Mouse (Mus musculus) monocyte, adult 5-6 weeks (primary cell): ENCODE data around the gene Izumo2. TPM values are rescaled to one million over a fixed set of nuclear protein-coding genes. Genes with fewer than 3 reads are reported as not detected.
"Not testable (repeated sequence)": the region's sequence is repeated elsewhere in the genome, so short reads cannot be mapped to it uniquely, and the experiment has no call there.

Experiments used
- ATAC-seq: fragments of 153-309, 156-312 bp; replicated peaks from 2 replicates; pipeline ENCODE4 v1.8.0; 2017; ENCODE audit warnings: mild to moderate bottlenecking; ENCODE audit not compliant: low TSS enrichment, insufficient number of reproducible peaks, severe bottlenecking, poor library complexity, low FRiP score
- total RNA-seq: library from RNA; stranded (forward); fragments of 200-1000, 200-491, 200-594 nt; gene quantifications from 3 replicates; pipeline ENCODE4 v1.2.3, GENCODE M21; 2017

Izumo2 gene
- total RNA-seq, 1 experiment from 2014 or later: not detected

DNA sequence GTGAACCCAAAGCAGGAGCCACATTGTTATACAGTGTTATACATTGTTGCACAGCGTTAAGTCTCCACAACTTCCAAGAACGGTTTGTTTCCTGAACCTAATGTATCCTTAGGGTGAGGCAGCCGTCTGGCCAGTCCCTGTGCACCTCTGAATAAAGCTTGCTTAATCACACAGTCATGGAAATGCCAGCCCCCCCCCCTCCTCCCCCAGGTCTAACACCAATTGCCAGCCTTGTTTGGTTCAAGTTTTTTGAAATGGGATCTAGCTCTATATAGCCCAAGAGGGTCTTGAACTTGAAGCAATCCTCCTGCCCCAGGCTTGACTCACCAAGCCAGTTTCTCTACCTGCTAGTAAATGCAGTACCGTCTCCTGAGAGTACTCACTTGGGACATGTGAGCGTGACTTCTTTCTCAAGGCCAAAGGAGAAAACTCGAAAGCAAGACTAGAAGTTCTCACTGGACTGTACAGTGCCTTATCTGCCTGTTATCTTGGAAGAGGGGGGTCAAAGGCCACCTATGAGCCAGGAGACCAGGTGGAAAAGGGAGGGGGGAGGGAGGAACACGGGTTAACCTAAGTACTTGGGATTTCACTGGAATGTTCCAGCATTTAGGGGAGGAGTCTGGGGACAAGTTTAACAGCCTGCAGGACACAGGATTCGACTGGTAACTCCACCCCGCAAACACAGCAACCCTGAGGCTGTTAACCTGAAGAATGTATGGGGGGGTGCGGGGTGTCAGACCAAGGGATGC, 14.9 kb upstream of the Izumo2 start:
- no peak for ATAC-seq

- ATAC-seq: no peak
Measured at GRCm38 (mm10) chr7:44695223-44695622, 13.3 kb upstream of the Izumo2 start.

DNA sequence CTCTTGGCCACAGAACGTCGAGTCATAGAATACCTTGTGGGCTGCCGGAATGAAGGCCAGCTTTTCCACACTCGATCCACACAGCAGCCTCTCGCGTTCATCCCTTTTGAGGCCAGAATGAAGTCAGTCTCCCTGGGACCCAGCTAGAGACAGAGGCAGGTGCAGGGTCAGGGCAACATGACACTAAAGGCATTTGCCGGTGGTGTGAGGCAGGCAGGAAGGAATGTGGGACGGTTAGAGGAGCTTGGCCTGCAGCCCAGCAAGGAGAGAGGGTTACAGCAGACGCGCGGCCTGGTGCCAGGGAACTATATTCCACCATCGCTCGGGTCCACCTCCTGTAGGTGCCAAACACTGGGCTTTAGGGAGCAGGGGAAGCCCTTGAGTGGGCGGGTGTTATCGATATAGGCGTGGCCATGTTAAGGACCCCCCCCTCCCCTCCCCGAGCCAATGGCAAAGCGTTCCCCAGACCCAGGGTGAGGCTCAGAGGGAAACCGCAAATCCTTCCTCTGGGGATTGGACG, 11.3 kb upstream of the Izumo2 start:
- no peak for ATAC-seq

- ATAC-seq: no peak
Measured at GRCm38 (mm10) chr7:44697980-44698379, 10.6 kb upstream of the Izumo2 start.

- peak; percentile 61; the same call in 1 of the 2 replicates for ATAC-seq
Measured at GRCm38 (mm10) chr7:44701921-44702320, 6.6 kb upstream of the Izumo2 start.

DNA sequence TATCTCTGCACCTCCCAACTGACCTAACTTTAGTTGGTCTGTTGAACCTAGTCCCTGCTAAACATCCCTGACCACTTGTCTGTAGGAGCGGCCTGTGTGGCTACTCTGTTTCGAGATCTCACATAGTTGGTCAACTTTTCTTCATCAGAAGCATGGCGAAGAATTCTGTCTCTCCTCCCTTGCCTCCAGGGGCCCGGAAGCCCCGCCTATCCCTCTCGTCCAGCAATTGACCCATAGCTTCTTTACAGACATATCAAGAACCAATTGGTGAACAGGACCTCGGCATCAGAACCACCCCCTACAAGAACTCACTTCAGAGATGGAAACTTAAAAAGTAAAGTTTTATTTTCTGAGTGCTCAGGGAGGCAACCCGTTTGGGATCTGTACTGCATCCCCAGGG, 5.6 kb upstream of the Izumo2 start:
- ATAC-seq: no peak

- ATAC-seq: no peak
Measured at GRCm38 (mm10) chr7:44704363-44704762, 4.2 kb upstream of the Izumo2 start.

- ATAC-seq: no peak
Measured at GRCm38 (mm10) chr7:44705086-44705485, 3.5 kb upstream of the Izumo2 start.

- no peak for ATAC-seq
Measured at GRCm38 (mm10) chr7:44706322-44706721, 2.2 kb upstream of the Izumo2 start.

- no peak for ATAC-seq
Measured at GRCm38 (mm10) chr7:44707169-44707675, 1.3 kb upstream of the Izumo2 start.

DNA sequence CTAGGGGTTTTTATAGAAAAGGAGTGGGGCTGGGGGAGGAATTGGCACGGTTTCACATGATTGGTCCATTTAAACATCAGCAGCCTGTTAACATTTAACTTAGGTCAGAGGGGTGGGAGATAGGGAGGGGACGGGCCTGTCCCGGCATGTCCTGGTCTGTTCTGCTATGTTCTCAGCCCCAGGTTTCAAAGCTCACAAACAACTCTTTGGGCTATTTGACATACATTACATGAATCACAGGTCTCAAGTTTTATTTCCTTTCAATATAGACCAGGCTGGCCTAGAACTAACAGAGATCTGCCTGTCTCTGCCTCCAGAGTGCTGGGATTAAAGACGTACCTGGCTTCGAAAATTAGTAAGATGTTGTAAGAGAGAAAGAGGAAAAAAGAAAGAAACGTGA, 449 bp upstream of the Izumo2 start:
- ATAC-seq: not testable (repeated sequence)

- ATAC-seq: no peak
Measured at GRCm38 (mm10) chr7:44709881-44710280, 1.3 kb downstream of the Izumo2 start.

DNA sequence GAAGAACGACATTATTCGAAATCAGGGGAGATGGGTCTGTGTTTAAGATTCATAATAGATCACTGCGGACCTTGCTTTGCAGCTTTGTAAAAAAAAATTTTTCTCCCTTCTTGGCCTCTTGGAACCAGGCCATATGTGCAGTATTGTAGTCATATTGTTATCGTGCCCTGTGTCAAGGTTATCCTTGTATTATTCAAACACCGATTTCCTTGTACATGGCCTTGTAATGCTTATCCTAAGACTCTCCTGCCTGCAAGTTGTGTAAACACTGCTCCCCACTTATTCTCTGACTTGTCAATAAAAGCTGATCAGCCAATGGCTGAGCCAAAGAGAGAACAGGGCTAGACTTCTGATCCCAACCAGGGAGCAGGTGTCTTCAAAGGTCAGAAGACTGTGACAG, 13.5 kb downstream of the Izumo2 start:
- ATAC-seq: no peak

- no peak for ATAC-seq
Measured at GRCm38 (mm10) chr7:44724316-44724715, 15.8 kb downstream of the Izumo2 start.

GRCm38 (mm10) chr7:44726343-44726742, 17.8 kb downstream of the Izumo2 start:
- no peak for ATAC-seq

GRCm38 (mm10) chr7:44727151-44727550, 18.6 kb downstream of the Izumo2 start:
- no peak for ATAC-seq

DNA sequence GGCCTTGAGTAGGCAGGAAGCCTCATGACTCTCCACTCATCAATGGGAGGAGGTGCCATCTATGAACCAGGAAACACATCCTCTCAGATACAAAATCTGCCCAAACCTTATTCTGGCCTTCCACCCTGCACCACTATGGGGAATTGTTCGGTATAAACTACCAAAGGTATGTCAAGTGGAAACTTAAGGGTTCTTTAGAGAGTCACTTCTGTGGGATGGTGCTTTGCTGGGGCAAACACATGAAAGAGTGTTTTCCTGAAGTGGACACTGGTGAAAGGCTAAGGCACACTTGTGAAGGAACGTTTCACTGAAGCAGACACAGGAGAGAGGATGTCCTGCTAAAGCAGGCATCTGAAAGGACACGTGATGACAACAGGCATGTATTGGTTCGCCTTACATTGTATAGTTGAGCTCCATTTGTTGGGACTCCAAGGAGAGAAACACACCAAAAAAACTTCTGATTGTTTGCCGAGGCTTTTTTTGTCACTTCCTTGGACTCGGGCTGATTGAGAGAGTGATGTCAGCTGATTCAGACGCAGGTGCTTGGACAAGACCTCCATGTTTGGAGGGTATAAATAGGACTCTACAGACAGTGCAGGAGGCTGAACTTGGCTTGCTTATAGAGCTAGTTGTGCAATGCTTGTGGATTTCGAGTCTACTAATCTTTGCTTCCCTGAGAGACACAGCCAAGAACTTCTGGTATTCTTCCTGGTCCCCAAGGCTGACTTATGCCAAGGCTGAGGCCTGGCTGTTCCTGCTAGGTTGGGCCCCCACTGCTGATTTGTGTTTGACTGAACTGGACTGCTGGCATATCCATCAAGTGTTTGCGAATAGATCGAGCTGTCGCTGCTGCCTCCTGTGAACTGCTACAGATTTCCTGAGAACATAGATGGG, 19.8 kb downstream of the Izumo2 start:
- no peak for ATAC-seq

- ATAC-seq: no peak
Measured at GRCm38 (mm10) chr7:44733723-44734122, 25.2 kb downstream of the Izumo2 start.

- 0 out of 2 replicates have a peak, but pooled peaks have one; percentile 32 for ATAC-seq
Measured at GRCm38 (mm10) chr7:44741361-44741760, 32.8 kb downstream of the Izumo2 start.
